Mouse (Mus musculus): ENCODE data around the gene Zfp746.

The Zfp746 gene

DNA sequence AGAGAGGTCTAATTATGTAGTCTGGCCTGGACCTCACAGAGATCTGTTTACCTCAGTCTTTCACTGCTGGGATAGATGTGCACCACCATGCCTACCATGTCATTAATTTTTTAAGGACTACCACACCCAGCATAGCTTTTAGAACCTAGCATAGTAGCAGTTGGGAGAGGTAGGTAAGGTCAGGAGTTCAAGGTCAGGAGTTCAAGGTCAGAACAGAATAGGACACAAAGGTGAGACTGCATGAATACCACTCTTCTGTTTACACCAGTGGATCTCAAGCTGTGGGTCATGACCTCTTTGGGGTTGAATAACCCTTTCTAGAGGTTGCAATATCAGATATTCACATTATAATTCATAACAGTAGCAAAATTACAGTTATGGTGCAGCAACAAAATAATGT is 53.7 kb downstream of the Zfp746 start:
- DNase-seq: no peak

DNA sequence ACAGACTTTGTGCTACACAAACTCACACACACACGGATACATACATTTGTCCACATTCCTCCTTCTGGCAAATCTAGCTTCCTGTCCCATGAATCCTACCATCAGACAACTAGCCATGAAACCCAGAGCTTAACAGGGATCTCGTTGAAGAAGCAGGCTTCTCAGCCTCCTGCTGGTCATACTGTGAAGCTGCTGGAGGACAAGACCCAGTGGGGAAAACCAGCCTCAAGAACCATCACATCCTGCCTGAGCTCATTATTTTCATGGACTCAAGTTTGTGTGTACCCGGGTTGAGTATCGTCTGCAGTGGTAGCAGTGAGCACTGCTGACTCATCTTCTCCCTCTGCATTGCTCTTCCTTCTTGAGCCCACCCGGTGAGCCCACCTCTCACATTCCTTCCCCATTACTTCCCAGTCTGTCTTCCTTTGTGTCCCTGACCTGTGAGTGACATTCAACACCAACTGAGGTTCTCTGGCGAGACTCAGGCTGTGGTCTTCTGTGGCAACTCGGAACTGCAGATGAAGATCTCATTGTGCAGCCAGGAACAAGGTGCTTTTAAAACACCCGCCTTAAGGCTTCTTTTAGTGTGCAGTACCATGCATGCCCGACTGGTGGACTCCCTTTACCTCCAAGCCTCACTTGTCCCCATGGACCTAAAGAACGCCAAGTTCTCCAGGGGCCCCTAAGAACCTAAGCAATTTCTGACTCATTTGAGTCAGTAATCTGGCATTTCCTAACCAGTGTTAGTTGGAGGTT is 60.3 kb downstream of the Zfp746 start:
- DNase-seq: no peak

DNA sequence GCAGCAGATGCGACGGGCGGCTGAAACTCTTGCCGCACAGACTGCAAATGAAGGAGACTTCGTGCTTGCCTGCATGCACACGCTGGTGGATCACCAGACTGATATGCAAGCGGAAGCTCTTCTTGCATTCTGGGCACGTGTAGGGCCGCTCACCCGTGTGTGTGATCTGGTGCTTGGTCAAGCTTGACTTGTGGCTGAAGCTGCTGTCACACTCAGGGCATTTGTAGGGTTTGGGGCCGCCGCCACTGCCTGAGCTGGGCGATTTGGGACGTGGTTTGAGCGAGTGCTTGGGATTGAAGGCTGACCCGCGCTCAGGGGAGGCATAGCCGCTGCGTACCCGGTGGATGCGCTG is 61.4 kb downstream of the Zfp746 start:
- DNase-seq: no peak

DNA sequence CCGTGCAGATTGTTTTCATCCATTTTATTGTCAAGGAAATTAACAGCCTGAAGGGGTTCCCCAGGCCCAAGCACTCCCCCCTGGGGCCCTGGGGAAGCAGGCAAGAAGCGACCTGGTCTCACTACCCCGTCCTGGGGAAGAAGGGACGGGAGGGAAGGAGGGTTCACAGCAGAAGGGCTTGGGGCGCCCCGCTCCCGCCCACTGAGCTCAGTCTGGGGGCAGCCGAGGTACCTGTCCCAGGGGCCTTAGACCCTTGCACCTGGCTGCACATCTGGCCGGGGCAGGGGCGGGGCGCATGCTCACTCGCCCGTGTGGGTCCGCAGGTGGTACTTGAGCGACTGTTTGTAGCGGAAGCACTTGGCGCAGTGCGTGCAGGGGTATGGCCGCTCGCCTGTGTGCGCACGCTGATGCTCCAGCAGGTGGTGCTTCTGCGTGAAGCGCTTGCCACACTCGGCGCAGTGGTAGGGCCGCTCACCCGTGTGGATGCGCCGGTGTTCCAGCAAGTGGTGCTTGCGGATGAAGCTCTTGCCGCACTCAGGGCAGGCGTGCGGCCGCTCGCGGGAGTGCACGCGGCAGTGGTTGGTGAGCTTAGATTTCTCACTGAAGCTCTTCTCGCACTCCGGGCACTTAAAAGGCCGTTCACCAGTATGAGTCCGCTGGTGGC is 61.9 kb downstream of the Zfp746 start:
- DNase-seq: peak in 1 of 2 experiments; percentile 11

DNA sequence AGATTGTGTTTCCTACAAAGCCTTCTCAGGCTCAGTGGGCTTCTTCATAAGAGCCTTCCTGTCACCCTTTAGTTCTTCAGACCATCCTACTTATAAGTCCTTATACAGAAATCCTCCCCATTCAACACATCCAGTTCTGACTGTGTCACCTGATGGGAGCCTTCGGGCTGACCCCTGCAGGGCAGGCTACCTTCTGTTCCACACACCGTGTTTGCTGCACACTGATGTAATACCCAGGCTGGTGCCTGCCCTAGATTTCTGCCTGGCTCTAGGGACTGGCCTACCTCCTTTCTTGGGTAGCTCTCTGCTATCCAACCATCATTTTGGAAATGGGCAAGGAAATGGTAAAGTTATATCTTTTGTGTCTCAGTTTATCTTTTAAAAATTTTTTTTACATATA is 63.7 kb downstream of the Zfp746 start:
- DNase-seq: no peak

DNA sequence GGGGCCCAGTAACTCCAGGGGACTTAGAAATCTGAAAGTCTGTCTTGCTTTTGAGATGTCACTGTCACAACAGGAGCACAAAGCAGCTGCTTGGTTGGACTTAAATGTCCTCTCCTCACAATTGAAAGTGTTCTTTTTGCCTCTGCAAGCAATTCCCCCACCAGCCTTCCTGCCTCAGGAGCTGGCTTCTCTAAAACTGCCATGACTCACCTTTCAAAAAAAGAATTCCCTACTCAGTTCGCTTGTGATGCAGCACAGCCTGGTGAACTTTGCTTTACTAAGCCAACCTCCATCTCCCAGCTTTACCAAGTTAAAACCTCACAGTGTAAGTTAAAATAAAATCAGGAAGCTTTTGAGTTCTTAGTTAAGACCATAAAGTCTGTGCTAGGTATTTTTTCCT is 64.7 kb downstream of the Zfp746 start:
- no peak for DNase-seq

DNA sequence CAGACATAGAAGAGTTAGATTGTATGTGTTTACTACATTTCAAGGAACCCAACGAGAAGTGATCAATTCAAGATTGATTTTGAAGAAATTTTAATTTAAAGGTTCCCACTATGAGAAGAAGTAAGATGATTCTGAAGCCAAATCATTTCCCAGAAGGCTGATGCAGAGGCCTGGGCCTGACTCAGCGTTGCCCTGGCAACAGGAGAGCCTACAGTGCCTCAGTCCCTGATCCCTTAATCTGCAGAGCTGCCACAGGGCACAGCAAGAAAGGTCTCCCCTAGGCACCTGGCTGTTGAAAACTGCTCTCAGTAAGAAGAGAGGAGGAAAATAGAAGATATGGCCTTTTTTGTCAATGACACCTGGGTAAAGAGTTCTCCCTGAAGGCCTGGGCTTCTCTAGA is 66.4 kb downstream of the Zfp746 start:
- DNase-seq: no peak

DNA sequence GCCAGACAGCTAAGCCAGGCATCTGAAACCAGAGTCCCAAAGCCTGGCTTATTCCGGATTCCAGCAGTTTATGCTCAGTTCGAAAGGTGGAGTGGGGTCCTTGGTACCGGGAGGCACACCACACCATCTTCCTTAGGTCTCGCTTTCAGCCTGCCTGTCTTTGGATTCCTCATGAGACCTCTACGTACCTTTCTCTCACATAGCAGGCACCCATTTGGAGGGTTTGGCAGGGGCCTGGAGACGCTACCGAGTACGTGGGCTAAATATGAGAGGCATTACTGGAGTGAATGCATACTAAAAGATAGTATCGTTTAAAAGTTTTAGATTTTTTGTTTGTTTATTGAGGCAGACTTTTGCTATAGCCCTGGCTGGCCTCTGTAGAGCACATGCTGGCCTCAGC is 69.6 kb downstream of the Zfp746 start:
- no peak for DNase-seq

DNA sequence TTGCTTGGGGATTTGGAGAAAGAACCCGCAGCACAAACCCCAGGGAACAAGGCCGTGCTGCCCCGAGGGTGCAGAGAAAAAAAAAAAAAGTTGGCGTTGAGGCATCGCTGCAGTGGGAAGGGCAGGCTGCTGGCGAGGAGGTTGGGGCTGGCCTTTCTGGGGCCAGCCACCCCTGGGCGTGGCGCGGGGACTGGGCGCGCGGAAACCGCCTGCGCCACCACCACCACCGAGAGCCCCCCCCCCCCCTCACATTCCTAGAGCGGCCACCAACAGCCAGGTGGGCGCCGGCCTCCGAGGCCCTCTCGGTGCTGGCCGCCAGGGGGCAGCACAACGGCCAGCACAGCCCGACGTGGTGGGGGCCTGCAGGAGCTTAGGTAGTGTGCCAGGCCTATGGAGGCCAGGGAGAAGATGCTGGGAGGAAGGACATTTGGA is 70.3 kb downstream of the Zfp746 start:
- peak; percentile 78 to 81 for DNase-seq

Data from thymus, postnatal 36 days (tissue).